Mouse (Mus musculus) heart, adult 8-10 months (tissue): Measurements from ENCODE around the gene Nr0b2. TPM values are rescaled to one million over a fixed set of nuclear protein-coding genes. Genes with fewer than 3 reads are reported as not detected.
A peak's percentile ranks its signal among the peaks of the same experiment; 100 is the strongest.

Experiments
- DNase-seq: peaks from one replicate; pipeline ENCODE4 v3.0.0; 2022; ENCODE audit warnings: low spot score
- total RNA-seq, 4 experiments: library from RNA; stranded (reverse); gene quantifications; 2 replicates each; pipeline ENCODE4 v1.2.4; 2022

The Nr0b2 gene
- total RNA-seq, 4 experiments from 2014 or later = 13.2 to 19.5 (median 16.9) TPM

- no peak for DNase-seq
These were observed 8.4 kb downstream of the Nr0b2 start for GRCm38 (mm10) chr4:133561622-133562021.

GRCm38 (mm10) chr4:133563123-133563571 is 10.0 kb downstream of the Nr0b2 start:
- DNase-seq = peak; percentile 50

- no peak for DNase-seq
These were observed 14.1 kb downstream of the Nr0b2 start for GRCm38 (mm10) chr4:133567251-133567650.

GRCm38 (mm10) chr4:133569291-133570065 is 16.3 kb downstream of the Nr0b2 start:
- no peak for DNase-seq

- no peak for DNase-seq
These were observed 16.9 kb downstream of the Nr0b2 start for GRCm38 (mm10) chr4:133570066-133570466.

- DNase-seq = peak; percentile 91
These were observed 21.1 kb downstream of the Nr0b2 start, which contains the start of gene Gpatch3 for GRCm38 (mm10) chr4:133574070-133574842. Gene Gpatch3, plus strand, starts transcription at chr4:133574745.

DNA sequence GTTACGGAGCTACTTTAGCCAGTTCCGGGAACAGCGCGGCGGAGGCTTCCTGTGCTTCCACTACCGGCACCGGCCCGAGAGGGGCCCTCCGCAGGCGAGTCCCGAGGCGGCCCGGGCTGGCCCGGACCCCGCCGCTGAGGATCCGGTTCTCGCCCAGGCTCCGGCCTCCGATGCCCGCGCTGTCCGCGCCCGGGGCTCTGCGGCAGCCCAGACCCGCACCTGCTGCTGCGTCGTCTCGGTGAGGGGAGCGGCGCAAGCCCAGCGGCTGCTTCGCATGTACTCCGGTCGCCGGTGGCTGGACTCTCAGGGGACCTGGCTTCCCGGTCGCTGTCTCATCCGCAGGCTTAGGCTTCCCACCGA is 21.6 kb downstream of the Nr0b2 start:
- no peak for DNase-seq

- DNase-seq = no peak
These were observed 24.8 kb downstream of the Nr0b2 start for GRCm38 (mm10) chr4:133577983-133578382.

DNA sequence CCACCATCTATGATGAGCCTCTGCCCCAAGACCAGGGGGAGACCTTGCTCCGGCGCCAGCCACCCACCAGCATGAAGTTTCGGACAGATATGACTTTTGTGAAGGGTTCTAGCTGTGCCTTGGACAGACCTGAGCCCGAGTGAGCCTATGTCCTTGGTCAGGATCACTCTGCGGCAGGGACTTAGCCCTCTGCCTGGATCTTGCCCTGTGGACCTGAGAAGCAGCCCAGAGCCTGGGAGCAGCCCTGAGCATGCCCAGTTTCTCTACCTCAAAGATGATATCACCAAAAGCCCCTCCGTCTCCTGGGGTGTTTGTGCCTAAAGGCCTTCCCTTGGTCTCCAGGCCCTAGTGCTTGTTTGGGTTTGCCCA is 30.5 kb downstream of the Nr0b2 start:
- DNase-seq = no peak

DNA sequence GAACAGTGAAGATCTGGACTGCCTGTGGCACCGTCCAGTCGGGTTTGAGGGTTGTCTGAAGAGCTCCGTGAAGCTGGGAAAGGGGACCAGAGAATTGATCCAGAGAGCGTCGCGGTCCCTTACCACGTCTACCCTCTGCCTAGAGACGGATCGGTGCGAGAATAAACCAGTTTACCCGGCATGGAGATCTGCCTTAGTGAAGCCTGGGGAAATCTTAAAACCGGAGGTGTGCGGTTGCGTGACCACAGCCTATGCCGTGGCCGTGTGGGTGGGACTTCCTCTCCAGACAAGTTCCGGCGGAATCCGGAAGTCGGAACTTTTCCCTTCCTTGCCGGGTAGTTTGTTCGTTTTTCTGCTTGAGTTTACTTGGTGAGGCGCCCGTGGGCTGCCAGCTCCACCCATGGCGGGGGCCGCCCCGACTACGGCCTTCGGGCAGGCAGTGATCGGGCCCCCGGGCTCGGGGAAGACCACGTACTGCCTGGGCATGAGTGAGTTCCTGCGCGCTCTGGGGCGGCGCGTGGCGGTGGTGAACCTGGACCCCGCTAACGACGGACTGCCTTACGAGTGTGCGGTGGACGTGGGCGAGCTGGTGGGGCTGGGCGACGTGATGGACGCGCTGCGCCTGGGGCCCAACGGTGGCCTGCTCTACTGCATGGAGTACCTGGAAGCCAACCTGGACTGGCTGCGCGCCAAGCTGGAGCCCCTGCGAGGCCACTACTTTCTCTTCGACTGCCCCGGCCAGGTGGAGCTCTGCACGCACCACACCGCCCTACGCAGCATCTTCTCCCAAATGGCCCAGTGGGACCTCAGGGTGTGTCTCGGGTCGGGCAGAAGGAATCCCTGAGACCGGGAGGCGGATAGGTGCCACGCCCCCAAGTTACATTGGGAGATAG is 31.1 kb downstream of the Nr0b2 start, which contains the start of gene Gpn2:
Gene Gpn2, plus strand, starts transcription at position 304 of the 893 bp plus-strand sequence.
- peak; percentile 89 for DNase-seq

DNA sequence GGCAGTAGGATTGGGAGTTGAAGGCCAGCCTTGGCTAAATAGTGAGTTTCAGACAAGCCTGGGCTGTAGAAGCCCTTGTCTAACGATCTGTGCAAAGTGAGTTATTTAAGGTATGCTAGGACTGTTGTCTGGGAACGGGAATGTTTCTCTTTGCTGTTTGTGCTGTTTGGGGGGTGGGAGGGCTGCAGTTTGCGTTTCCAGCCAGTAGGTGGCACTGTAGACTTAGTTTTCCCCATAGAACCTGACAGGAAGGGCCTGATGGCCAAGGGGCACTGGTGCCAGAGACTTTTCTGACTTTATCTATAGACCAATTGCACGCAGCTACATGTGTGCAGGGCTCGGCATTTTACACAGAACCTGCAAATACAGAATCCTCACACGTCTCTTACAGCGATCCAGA is 39.4 kb downstream of the Nr0b2 start:
- peak; percentile 58 for DNase-seq

GRCm38 (mm10) chr4:133595538-133595937 is 42.4 kb downstream of the Nr0b2 start:
- no peak for DNase-seq

DNA sequence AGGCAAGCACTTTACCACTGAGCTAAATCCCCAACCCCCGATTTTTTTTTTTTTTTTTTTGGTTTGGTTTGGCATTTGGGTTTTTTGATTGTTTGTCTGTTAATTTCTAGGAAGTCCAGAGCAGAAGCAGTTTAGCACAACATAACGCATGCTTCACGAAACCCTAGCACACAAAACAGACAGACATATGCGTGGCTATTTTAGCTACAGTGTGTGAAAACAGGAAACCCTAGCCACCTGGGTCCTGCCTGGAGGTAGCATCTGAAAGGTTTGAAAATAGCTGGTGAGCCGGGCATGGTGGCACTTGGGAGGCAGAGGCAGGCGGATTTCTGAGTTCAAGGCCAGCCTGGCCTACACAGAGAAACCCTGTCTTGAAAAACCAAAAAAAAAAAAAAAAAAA is 42.9 kb downstream of the Nr0b2 start:
- no peak for DNase-seq

GRCm38 (mm10) chr4:133598616-133599015 is 45.4 kb downstream of the Nr0b2 start:
- DNase-seq = no peak

GRCm38 (mm10) chr4:133599116-133599515 is 45.9 kb downstream of the Nr0b2 start:
- no peak for DNase-seq

DNA sequence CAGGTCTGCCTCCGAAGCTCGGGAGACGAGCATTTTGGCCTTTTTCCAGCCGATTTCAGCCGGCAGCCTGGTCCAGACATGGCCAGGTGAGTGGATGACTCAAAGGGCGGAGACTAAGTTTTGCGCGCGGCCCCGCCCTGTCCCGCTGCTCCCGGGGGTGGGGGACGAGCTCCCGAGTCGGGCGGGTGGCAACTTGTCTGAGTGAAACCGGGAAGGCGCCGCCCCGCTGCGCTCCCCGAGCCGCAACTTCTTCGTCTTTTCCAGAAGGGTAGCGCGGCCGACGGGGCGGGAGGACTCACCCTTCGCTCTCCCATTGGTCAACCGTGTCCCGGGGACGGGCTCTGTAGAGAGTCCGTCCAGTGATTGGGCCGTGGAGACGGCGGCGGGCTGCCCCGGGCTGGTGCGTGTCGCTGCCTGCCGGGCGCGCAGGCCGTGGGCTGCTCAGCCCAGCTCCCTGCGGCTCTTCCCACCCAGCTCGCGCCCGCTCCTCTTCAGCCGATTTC is 46.4 kb downstream of the Nr0b2 start:
- peak; percentile 91 for DNase-seq

- no peak for DNase-seq
These were observed 47.1 kb downstream of the Nr0b2 start for GRCm38 (mm10) chr4:133600306-133600705.

DNA sequence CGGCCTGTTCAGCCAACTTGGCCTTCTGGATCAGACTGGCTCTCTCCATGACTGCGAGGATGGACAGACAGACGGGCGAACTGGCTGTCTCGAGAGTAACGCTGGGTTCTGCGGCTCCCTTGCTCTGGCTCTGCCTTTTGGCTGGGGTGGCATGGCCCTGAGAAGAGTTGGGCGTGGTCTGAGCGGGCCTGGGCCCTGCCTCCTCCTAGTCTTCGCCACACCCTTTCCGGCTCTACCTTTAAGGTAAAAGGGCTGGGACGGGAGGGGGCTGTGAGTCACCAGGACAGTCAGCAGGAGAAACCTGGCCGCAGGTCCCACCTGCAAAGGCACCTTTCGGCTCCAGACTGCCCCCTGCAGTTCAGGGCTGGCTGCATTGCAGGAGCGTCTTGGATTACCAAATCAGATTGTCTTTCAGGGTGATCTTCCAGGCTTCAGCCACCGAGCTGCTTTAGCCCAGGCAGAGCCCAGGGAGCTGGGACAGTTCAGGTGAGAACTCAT is 48.6 kb downstream of the Nr0b2 start, which contains the start of gene Sfn:
Gene Sfn, minus strand, starts transcription at position 448 of the 498 bp plus-strand sequence.
- no peak for DNase-seq

DNA sequence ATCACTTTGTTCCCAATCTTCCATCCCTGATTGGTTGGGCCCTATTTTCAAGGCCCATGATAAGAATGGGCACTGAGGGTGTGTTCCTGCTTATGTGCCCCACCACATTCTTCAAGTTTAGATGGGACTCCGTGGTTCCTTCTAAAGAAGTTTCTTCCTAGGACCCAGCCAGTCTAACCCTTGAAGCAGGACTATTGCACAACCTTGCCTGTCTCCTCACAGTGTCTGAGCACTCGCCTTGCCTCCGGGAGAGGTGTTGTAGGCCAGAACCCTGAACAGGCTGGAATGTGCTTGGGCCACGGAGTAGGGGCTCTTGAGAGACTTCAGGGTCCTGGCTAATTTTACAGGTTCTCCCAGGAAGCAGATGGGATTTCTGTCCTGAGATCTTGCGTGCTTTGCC is 49.9 kb downstream of the Nr0b2 start:
- DNase-seq = no peak

GRCm38 (mm10) chr4:133604175-133604574 is 51.0 kb downstream of the Nr0b2 start:
- no peak for DNase-seq

- DNase-seq = no peak
These were observed 51.7 kb downstream of the Nr0b2 start for GRCm38 (mm10) chr4:133604856-133605255.
